Comparison of ENCODE assay signal across 13 mouse cellular contexts in the genomic region with DNA sequence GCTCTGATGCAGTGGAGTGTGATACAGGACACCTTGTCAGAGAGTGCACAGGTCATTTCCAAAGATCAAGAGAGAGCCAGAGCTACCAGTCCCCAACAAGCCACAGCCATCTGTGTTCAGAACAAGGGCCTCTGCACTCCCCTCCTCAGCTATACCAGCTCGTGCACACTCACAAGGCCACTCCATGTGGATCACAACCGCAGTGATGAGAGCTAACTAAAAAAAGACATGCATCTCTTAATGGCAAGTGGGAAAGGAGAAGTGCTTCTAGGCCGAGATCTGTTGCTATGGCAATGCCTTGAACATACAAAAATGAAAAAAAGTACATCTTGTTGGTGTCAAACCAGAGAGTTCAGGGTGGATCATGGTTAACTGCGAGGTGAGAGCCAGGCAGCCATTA. TPM values are rescaled to one million over a fixed set of nuclear protein-coding genes. Genes with fewer than 3 reads are reported as not detected.
DNase-seq lines count a peak whose midpoint lies in the region; ATAC-seq lines count a peak whose summit lies in the region.
"Had no signal": no experiment of that assay in that cellular context is flagged by ENCODE, and none has a peak within 500 bp of the region (broad histone marks: within the 10 kb centered on the region; RNA-seq: fewer than 3 reads in every experiment).

No protein-coding gene starts in this region.

- H3K27me3 ChIP-seq in kidney, embryonic 15.5 days: no peaks in the 10 kb centered on the region
- H3K27me3 ChIP-seq: embryonic facial prominence, embryonic 12.5 days; intestine, embryonic 15.5 days had no signal

- 82% methylated on average over 4 of the region's 4 CpGs for WGBS in kidney, embryonic 15.5 days

- H3K36me3 ChIP-seq in kidney, embryonic 15.5 days: no peaks in the 10 kb centered on the region
- H3K36me3 ChIP-seq: embryonic facial prominence, embryonic 12.5 days; heart, embryonic 13.5 days; intestine, embryonic 15.5 days had no signal

- H3K4me3 ChIP-seq in kidney, embryonic 15.5 days (replicated peaks): no peak overlapping the region
- H3K4me3 ChIP-seq: embryonic facial prominence, embryonic 12.5 days; heart, embryonic 13.5 days; intestine, embryonic 15.5 days had no signal

- peaks cover 10% of the 10 kb centered on the region for H3K4me1 ChIP-seq in kidney, embryonic 15.5 days
- H3K4me1 ChIP-seq: embryonic facial prominence, embryonic 12.5 days; intestine, embryonic 15.5 days had no signal

- no peak for DNase-seq in kidney, postnatal 25 days
- peak; percentile 56 for DNase-seq in right cerebral cortex, adult 18-20 months
- DNase-seq in right cerebral cortex, postnatal 4 days: no peak
- DNase-seq in right cerebral cortex, postnatal 36 days (ENCODE audit: low spot score in 2 of 2): peak; percentile 49 to 50
- no peak for DNase-seq in spleen, postnatal 4 days (ENCODE audit: low spot score in 2 of 2)
- no peak for DNase-seq in thymus, adult 18-20 months

- no peaks in the 10 kb centered on the region for H3K9me3 ChIP-seq in kidney, embryonic 15.5 days (replicated peaks)
- H3K9me3 ChIP-seq: embryonic facial prominence, embryonic 12.5 days; heart, embryonic 13.5 days; intestine, embryonic 15.5 days had no signal

- H3K9ac ChIP-seq in kidney, embryonic 15.5 days: no peak overlapping the region
- H3K9ac ChIP-seq: embryonic facial prominence, embryonic 12.5 days; heart, embryonic 13.5 days; intestine, embryonic 15.5 days; liver, embryonic 14.5 days had no signal

- no peak overlapping the region for H3K27ac ChIP-seq in kidney, embryonic 15.5 days
- H3K27ac ChIP-seq: embryonic facial prominence, embryonic 12.5 days; heart, embryonic 13.5 days; intestine, embryonic 15.5 days; liver, embryonic 14.5 days had no signal

- H3K4me2 ChIP-seq in kidney, embryonic 15.5 days: no peak overlapping the region
- H3K4me2 ChIP-seq: embryonic facial prominence, embryonic 12.5 days; heart, embryonic 13.5 days; intestine, embryonic 15.5 days had no signal

- 0 out of 2 replicates have a peak, but pooled peaks have one; percentile 7 for ATAC-seq in kidney, embryonic 15.5 days (replicated peaks; ENCODE audit: low FRiP score)
- peak; percentile 75 to 82 for ATAC-seq in hematopoietic stem cell, adult 5-6 weeks (replicated peaks in 1 of 2; ENCODE audit: insufficient read depth in 1 of 2, low FRiP score in 2 of 2, low TSS enrichment in 1 of 2, low read depth in 1 of 2, poor library complexity in 2 of 2, severe bottlenecking in 2 of 2)

RNA-seq across cellular contexts. Expression of gene Gstm6, which starts 3.7 kb away (rescaled TPM):
- 7.5 and 8.4 TPM in 2 replicates for polyA plus RNA-seq in kidney, embryonic 15.5 days (2015; fragmentation: Nextera tagmentation; extraction: Ambion mirVana)
- total RNA-seq in hematopoietic stem cell, adult 5-6 weeks (2017): not detected in 2 replicates

RNA-seq across cellular contexts. Expression of gene Gstm7, which starts 8.2 kb away (rescaled TPM):
- 16.6 and 21.3 TPM in 2 replicates for polyA plus RNA-seq in kidney, embryonic 15.5 days (2015; fragmentation: Nextera tagmentation; extraction: Ambion mirVana)
- 8.3 and 11.8 TPM in 2 replicates for total RNA-seq in hematopoietic stem cell, adult 5-6 weeks (2017)

RNA-seq across cellular contexts. Expression of gene Gstm3, which starts 29.3 kb away (rescaled TPM):
- polyA plus RNA-seq in kidney, embryonic 15.5 days (2015; fragmentation: Nextera tagmentation; extraction: Ambion mirVana): 0.26 and 0.66 TPM in 2 replicates
- not detected in 2 replicates for total RNA-seq in hematopoietic stem cell, adult 5-6 weeks (2017)
- total RNA-seq: layer of hippocampus, adult 8-10 months had no signal
- polyA plus RNA-seq: embryonic facial prominence, embryonic 12.5 days; heart, embryonic 13.5 days had no signal

RNA-seq across cellular contexts. Expression of gene Gstm5, which starts 44.2 kb away (rescaled TPM):
- 162 and 169 TPM in 2 replicates for polyA plus RNA-seq in kidney, embryonic 15.5 days (2015; fragmentation: Nextera tagmentation; extraction: Ambion mirVana)
- 34.2 and 42.6 TPM in 2 replicates for total RNA-seq in hematopoietic stem cell, adult 5-6 weeks (2017)

RNA-seq across cellular contexts. Expression of gene Gstm2, which starts 46.4 kb away (rescaled TPM):
- 93.9 and 101 TPM in 2 replicates for polyA plus RNA-seq in kidney, embryonic 15.5 days (2015; fragmentation: Nextera tagmentation; extraction: Ambion mirVana)
- 1.7 and 2.8 TPM in 2 replicates for total RNA-seq in hematopoietic stem cell, adult 5-6 weeks (2017)

Comparison
In these comparisons a context has a peak if more than half of its experiments do, and no peak if none do; other contexts are left out.
1. DNase-seq: peak in right cerebral cortex, adult 18-20 months (single experiment) and right cerebral cortex, postnatal 36 days (2 of 2); none in kidney, postnatal 25 days (0 of 2), right cerebral cortex, postnatal 4 days (single experiment), spleen, postnatal 4 days (0 of 2) and thymus, adult 18-20 months (0 of 2).